Mouse (Mus musculus) small intestine, adult 2 months (tissue): ENCODE measurements around the gene Bst1. TPM values are rescaled to one million over a fixed set of nuclear protein-coding genes. Genes with fewer than 3 reads are reported as not detected.

ENCODE experiments used
- H3K27ac ChIP-seq: fragments of 200-500 bp; 2 replicates; pipeline ENCODE4 v1.5.1; 2012; ENCODE audit warnings: low read depth, low read length, control low read depth, inconsistent platforms; ENCODE audit not compliant: insufficient read depth
- H3K27me3 ChIP-seq: fragments of 200-500 bp; 2 replicates; pipeline ENCODE4 v1.6.1; 2012; ENCODE audit warnings: mild to moderate bottlenecking, moderate library complexity, low read length, inconsistent platforms; ENCODE audit not compliant: control insufficient read depth, insufficient read depth
- H3K36me3 ChIP-seq: fragments of 200-500 bp; 2 replicates; pipeline ENCODE4 v1.6.1; 2012; ENCODE audit warnings: mild to moderate bottlenecking, low read length, control low read depth, inconsistent platforms; ENCODE audit not compliant: control insufficient read depth, insufficient read depth
- H3K4me1 ChIP-seq: fragments of 200-500 bp; 2 replicates; pipeline ENCODE4 v1.6.1; 2012; ENCODE audit warnings: low read length, inconsistent platforms, mixed read lengths; ENCODE audit not compliant: control insufficient read depth, insufficient read depth, insufficient read length
- H3K4me3 ChIP-seq: fragments of 200-500 bp; 2 replicates; pipeline ENCODE4 v1.5.1; 2012; ENCODE audit warnings: low read depth, mild to moderate bottlenecking, control low read depth, inconsistent platforms, low read length, moderate library complexity
- CTCF ChIP-seq: fragments of 200-500 bp; IDR thresholded peaks from 2 replicates; pipeline ENCODE4 v1.5.1; 2012; ENCODE audit warnings: low read depth, mild to moderate bottlenecking, control low read depth, inconsistent platforms, low read length, moderate library complexity, mixed read lengths; ENCODE audit not compliant: insufficient replicate concordance, insufficient read length; ENCODE audit errors: extremely low read depth
- POLR2A ChIP-seq: fragments of 200-500 bp; IDR thresholded peaks from 2 replicates; pipeline ENCODE4 v1.6.1; 2012; ENCODE audit warnings: low read depth, mild to moderate bottlenecking, control low read depth, inconsistent platforms, low read length, moderate library complexity
- WGBS: fragments of 180-500 bp; shearing (Covaris S2); methylation state at CpG from one replicate; pipeline ENCODE4 v1.1.7; 2018; 5-methylcytosine and 5-hydroxymethylcytosine counted together
- polyA plus RNA-seq: library from polyadenylated mRNA; depleted of rRNA; stranded (reverse); fragments of >200 nt; gene quantifications from 2 replicates; pipeline ENCODE4 v1.2.3, GENCODE M21; 2012

The Bst1 gene
- polyA plus RNA-seq, 1 experiment, result 87.8 TPM

DNA sequence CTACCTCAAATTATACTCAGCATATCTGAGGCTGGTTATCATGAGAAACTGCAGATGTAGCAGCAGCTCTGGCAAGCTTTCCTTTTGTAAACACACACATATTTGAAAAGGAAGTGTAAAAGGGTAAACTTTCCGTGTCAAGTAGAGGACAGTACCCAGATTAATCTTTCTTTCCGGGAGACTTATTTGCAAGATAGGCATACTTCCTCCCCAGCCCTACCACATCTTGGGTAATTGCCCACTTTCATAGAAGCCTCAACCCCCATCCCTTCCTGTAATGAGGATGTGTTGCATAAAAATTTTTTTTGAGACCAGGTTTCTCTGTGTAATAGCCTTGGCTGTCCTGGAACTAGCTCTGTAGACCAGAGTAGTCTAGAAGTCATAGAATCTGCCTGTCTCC lies 37.1 kb downstream of the Bst1 start:
- 0% methylated on average over 2 of the region's 2 CpGs for WGBS
- Histone ChIP-seq H3K4me1 (peaks cover 15% of the 10 kb centered on the region), H3K27ac (peak overlapping the region; percentile 47), H3K4me3 (no peak overlapping the region), H3K27me3 (no peaks in the 10 kb centered on the region), H3K36me3 (no peaks in the 10 kb centered on the region)
- TF ChIP-seq POLR2A, result no peak
- TF ChIP-seq CTCF, result no peak

DNA sequence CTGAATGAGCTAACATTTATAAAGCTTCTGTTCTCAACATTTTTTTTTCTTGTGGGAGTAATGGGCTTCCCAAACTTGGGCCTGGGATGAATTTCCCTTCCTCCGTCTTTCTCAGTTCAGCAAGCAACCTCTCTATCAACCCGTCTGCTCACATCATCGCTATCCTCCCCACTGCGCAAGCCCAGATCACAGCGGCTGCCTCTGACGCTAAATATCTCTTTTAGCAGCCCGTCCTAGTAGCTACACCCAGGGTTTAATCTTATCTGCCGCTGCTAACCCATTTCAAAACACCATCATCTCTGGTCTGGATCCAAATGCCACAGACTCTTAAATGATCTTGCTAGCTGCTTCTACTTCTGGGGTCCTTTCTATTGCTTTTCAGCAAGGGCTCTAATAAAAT lies 41.0 kb downstream of the Bst1 start:
- TF ChIP-seq CTCF, result no peak
- no peak for TF ChIP-seq POLR2A
- peak overlapping the region; percentile 83 for H3K27ac ChIP-seq

DNA sequence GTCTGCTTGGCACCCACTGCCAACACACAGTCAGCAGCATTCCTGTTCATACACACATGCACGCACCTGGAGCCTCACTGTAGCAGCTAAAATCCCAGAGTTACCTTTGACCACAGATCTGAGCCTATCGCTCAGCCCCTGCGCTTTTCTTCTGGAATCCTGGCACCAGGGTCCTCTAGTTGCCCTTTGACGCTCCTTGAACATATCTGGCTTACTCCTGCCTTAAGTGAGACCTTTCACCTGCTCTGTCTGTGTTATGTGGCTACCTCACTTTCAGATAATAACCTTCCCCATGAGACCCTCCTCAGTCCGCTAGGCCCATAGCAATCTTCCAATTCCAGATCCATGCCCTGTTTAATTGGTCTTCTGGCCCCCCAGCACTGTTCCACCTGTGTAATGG lies 41.4 kb downstream of the Bst1 start:
- H3K27ac ChIP-seq, result peak overlapping the region; percentile 83
- 28% methylated on average over 5 of the region's 5 CpGs for WGBS
- H3K4me1 ChIP-seq, result peaks cover 27% of the 10 kb centered on the region
- no peak overlapping the region for H3K4me3 ChIP-seq
- H3K36me3 ChIP-seq, result no peaks in the 10 kb centered on the region
- TF ChIP-seq CTCF, result no peak
- TF ChIP-seq POLR2A, result no peak
- no peaks in the 10 kb centered on the region for H3K27me3 ChIP-seq

More for the DNA sequence above, 41.0 kb downstream of the Bst1 start:
- 29% methylated on average over 8 of the region's 8 CpGs for WGBS
- Histone ChIP-seq H3K4me3 (no peak overlapping the region), H3K36me3 (no peaks in the 10 kb centered on the region), H3K4me1 (peaks cover 24% of the 10 kb centered on the region), H3K27me3 (no peaks in the 10 kb centered on the region)

DNA sequence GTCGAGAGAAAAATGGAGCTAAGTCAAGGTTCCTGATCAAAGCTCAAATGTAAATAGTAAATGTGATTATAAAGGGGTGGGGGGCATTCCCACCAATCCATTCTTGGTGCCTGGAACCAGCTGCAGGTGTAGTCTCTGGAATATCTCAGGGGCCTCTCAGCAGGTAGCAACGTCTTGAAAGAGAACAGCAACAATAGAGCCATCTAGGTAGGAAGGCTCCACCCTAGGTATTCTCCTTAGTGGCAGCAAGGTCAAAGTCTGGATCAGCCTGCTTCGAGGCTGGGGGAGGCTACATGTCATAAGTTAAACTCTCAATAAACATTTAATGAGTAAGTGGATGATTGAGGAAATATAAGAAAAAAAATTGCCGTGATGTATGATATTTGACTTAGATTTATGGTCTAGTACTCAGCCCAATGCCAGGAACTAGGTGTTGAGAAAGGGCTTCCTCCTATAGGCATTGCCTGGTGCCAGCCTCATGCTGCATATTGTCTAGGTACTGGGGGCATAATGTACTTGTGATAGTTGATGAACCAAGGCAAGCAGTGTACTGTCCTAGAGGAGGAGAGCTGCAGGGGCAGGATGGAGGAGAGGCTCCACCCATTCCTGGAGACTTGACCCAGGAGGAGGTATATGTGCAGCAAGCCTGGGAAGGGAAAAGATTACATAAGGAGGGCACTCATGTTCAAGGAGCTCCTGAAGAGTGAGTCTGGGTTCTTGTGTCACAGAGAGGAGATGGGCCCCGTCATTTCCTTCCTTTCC lies 42.2 kb downstream of the Bst1 start:
- peaks cover 28% of the 10 kb centered on the region for H3K4me1 ChIP-seq
- H3K4me3 ChIP-seq, result no peak overlapping the region
- no peaks in the 10 kb centered on the region for H3K36me3 ChIP-seq
- WGBS, result 18% methylated on average over 5 of the region's 5 CpGs
- no peaks in the 10 kb centered on the region for H3K27me3 ChIP-seq
- H3K27ac ChIP-seq, result peak overlapping the region; percentile 83
- no peak for TF ChIP-seq CTCF
- TF ChIP-seq POLR2A, result no peak

DNA sequence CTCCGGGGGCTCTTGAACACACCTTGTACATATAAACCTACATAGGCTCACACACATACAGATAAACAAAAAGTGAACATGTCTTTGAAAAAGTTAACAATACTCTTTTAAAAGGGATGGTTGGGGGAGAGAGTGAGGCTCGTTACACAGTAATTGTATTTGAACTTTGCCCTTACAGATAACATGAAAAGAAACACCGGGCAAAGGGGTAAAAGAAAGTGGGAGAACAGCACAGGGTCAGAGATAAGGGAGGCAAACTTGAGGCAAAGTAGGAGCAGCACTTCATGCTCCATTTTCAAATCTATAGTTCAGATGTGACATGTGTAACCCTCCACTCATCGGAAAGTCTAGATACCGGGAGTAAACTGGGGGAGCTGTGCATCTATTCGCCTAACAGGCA lies 45.0 kb downstream of the Bst1 start:
- TF ChIP-seq POLR2A (no peak), CTCF (no peak)
- peaks cover 35% of the 10 kb centered on the region; the same call in 1 of the 2 replicates for H3K4me1 ChIP-seq
- WGBS, result 24% methylated on average over 6 of the region's 6 CpGs
- H3K27ac ChIP-seq, result peak overlapping the region; percentile 96
- H3K4me3 ChIP-seq, result no peak overlapping the region
- H3K36me3 ChIP-seq, result no peaks in the 10 kb centered on the region
- H3K27me3 ChIP-seq, result no peaks in the 10 kb centered on the region

DNA sequence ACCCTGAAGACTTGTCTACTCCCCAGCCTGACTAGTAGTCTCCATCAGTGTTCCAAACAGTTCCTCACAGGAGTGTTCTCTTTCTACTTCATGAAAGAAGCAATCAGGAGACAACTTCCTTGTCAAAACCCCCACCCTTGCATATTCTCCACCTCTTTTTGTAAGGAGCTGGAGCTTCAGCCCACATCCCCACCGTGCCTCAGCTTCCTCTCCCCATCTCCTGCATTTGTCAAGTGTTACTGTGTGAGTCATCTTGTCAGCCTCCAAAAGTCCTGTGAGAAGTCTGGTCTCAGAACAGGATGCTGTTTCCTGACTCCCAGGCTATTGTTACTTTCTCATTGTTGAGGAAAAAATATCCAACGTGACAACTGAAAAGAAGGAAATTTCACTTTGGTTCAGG lies 46.6 kb downstream of the Bst1 start:
- Histone ChIP-seq H3K27ac (peak overlapping the region; percentile 50), H3K36me3 (no peaks in the 10 kb centered on the region), H3K4me3 (no peak overlapping the region), H3K27me3 (no peaks in the 10 kb centered on the region), H3K4me1 (peaks cover 27% of the 10 kb centered on the region; the same call in 1 of the 2 replicates)
- TF ChIP-seq CTCF (no peak), POLR2A (no peak)
- WGBS, result 56% methylated on average over 2 of the region's 2 CpGs

DNA sequence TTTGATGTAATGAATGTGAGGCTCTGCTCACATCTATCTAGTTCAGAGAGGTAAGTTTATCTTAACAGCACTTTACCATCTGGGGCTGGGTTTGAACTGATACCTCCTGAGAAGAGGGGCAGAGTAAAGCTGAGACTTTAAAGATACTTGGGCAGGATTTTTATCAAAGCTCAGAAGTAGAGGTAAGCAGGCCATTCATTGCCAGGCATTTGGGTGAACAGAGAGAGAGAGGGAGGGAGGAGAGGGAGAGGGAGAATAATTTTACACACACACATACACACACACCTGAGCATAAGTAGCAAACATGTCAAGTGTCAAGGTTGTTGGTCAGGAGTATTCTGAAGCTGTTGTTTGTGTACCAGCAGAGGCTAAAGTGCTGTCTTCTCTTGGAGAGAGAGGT lies 49.6 kb downstream of the Bst1 start, which contains the start of gene Cd38:
TSS of gene Cd38 (plus strand) at position 301 of the 400 bp plus-strand sequence.
- peaks cover 33% of the 10 kb centered on the region; the same call in 1 of the 2 replicates for H3K4me1 ChIP-seq
- H3K4me3 ChIP-seq, result peak within 1 kb of the TSS; percentile 78
- no peaks in the 10 kb centered on the region for H3K27me3 ChIP-seq
- peak within 1 kb of the TSS; percentile 94 for H3K27ac ChIP-seq
- H3K36me3 ChIP-seq, result no peaks in the 10 kb centered on the region
- no peak for TF ChIP-seq POLR2A
- TF ChIP-seq CTCF, result no peak
